Mouse (Mus musculus) yolk sac, embryonic 10.5 days (tissue): ENCODE measurements around the gene Ncf2.
A peak's percentile ranks its signal among the peaks of the same experiment; 100 is the strongest.

Source experiments
- DNase-seq: peaks from one replicate; pipeline ENCODE4 v3.0.0-alpha.2; 2017; ENCODE audit warnings: low spot score

Ncf2 gene

GRCm38 (mm10) chr1:152831619-152832018 is 31.6 kb downstream of the Ncf2 start:
- DNase-seq: no peak

GRCm38 (mm10) chr1:152832316-152832715 is 32.3 kb downstream of the Ncf2 start:
- no peak for DNase-seq

DNA sequence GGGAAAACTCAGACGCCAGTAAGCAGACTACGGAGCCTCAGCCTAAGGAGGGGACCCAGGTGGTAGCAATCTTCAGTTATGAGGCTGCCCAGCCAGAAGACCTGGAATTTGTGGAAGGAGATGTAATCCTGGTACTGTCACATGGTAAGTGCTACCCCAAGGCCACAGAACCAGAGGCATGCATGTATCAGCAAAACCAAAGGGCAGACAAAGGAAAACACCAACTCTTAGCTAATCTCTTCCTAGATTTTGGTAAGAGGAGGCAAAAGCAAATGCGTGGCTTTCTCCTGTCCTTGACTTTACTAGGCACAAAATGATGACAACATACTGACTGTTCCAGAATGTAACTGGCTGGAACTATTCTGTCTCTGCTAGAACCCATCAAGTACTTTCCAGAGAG is 35.1 kb downstream of the Ncf2 start:
- DNase-seq: no peak

DNA sequence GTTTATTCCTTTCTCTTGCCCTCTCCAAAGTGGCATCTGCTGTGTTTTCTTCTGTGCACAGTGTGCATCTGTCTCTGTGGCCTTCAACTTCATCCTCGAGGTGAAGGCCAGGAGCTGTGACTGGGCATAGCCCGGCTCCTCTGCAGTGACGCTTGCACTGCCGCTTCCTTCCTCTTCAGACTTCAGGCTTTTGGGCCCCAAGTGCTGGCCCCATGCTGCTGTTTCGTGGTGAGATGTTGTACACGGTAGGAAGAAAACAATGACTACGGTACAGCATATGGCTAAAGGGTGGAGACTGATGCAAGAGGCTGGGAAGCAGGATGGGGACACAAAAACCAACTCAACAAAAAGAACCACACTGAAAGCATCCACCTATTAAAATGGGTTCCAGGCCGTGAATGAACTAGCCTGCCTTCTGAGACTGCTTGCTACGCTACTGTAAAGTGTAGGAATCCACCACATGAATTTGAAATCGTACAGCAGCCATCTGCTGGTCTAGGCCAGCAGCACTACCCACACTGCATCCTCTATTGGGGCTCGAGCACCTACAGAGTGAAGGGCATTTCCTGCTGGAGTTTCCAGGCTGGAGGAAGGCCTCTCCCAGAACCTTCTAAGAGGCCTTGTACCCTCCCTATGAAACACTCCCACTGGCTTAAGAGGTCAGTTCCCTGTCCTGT is 38.2 kb downstream of the Ncf2 start:
- no peak for DNase-seq

GRCm38 (mm10) chr1:152838841-152839240 is 38.8 kb downstream of the Ncf2 start:
- no peak for DNase-seq

GRCm38 (mm10) chr1:152840343-152840742 is 40.3 kb downstream of the Ncf2 start:
- no peak for DNase-seq

DNA sequence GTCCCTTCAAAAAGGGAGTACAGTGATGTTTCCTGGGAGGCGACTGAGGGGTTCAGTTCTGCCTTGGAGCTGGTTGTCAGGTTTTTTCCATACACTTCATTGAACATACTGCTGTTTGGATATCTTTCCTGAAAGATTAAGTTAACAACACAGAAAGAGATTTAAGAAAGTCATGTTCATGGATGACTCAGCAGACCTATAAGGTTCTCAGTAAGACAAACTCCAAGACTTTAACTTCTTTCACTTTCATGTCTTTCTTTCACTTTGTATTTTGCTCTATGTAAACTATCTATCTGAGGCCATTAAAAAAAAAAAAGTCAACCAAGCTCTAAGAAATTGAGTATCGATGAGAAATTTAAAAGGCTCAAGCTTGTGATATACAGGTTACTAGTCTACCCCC is 41.1 kb downstream of the Ncf2 start:
- DNase-seq: no peak

DNA sequence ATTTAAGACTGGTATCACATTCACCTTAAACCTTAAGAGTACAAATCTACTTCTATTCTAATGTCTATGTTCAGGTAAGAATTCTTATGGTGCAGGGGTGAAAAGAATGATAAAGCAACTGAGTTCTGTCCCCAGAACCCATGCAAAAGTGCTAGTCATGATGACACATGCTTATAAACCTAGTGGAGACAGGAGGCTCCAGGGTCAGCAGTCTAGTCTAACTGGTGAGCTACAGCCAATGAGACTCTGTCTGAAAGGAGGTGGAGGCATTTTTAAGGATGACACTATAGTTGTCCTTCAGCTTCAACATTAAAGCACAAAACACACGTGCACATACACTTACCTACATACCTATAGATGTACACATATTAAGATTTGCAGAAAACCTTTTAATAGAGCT is 44.6 kb downstream of the Ncf2 start:
- DNase-seq: no peak

- no peak for DNase-seq
These were observed 45.3 kb downstream of the Ncf2 start for GRCm38 (mm10) chr1:152845211-152845730.

DNA sequence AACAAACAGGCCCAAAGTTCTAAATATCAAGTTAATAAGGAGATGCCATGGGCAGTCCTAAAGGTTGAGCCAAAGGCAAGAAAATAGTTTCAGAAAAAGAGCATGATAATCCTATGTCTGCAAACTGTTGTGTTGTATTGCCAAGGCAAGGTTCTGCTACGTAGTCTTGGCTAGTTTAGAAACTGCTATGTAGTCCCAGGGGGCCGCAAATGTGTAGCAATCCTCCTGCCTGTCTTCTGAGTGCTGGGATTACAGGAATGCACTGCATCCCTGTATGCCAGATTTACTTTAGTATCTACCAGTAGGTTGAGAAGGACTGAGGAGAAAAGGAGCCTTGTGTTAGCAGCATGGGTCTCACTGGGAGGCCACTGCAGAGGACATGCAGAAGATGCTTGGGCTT is 46.9 kb downstream of the Ncf2 start:
- no peak for DNase-seq

- no peak for DNase-seq
These were observed 69.9 kb downstream of the Ncf2 start for GRCm38 (mm10) chr1:152869901-152870300.

GRCm38 (mm10) chr1:152871031-152871430 is 71.0 kb downstream of the Ncf2 start:
- peak; percentile 7 for DNase-seq
